Mouse (Mus musculus) kidney, embryonic 16.5 days (tissue): Measurements from ENCODE around the gene Tango6. TPM values are rescaled to one million over a fixed set of nuclear protein-coding genes. Genes with fewer than 3 reads are reported as not detected.

Experiments
- ATAC-seq: fragments of 200-750 bp; cut with Nextera tagmentation; 2 replicates; pipeline ENCODE4 v1.8.0; 2017; ENCODE audit warnings: moderate TSS enrichment; ENCODE audit not compliant: low FRiP score, low TSS enrichment
- H3K27ac ChIP-seq: fragments of 300-500 bp; sonication (generic); 2 replicates; pipeline ENCODE4 v1.5.1; 2014; ENCODE audit warnings: low read length
- H3K27me3 ChIP-seq: fragments of 300-500 bp; sonication (generic); 2 replicates; pipeline ENCODE4 v1.6.1; 2014; ENCODE audit warnings: low read length, control low read depth, mixed read lengths; ENCODE audit not compliant: insufficient read depth
- H3K36me3 ChIP-seq: fragments of 300-500 bp; sonication (generic); 2 replicates; pipeline ENCODE4 v1.6.1; 2014; ENCODE audit warnings: low read length, control low read depth, mixed read lengths; ENCODE audit not compliant: insufficient read depth
- H3K4me1 ChIP-seq: fragments of 300-500 bp; sonication (generic); 2 replicates; pipeline ENCODE4 v1.6.1; 2014; ENCODE audit warnings: low read length, control low read depth, mixed read lengths; ENCODE audit not compliant: insufficient read depth
- H3K4me2 ChIP-seq: fragments of 300-500 bp; sonication (generic); replicated peaks from 2 replicates; pipeline ENCODE4 v1.6.1; 2014; ENCODE audit warnings: low read depth, low read length
- H3K4me3 ChIP-seq: fragments of 300-500 bp; sonication (generic); 2 replicates; pipeline ENCODE4 v1.5.1; 2014; ENCODE audit warnings: mild to moderate bottlenecking, low read length
- H3K9ac ChIP-seq: fragments of 300-500 bp; sonication (generic); replicated peaks from 2 replicates; pipeline ENCODE4 v1.6.1; 2014; ENCODE audit warnings: low read length
- H3K9me3 ChIP-seq: fragments of 300-500 bp; sonication (generic); 2 replicates; pipeline ENCODE4 v1.6.1; 2016; ENCODE audit warnings: low read length, control low read depth
- WGBS: fragments of 180-500 bp; shearing (Covaris S2); extraction: QIAGEN DNeasy Blood & Tissue Kit; methylation state at CpG from one replicate; pipeline ENCODE4 v1.1.7; 2014; 5-methylcytosine and 5-hydroxymethylcytosine counted together
- polyA plus RNA-seq: library from polyadenylated mRNA; unstranded; fragments of >200 nt; fragmentation: Nextera tagmentation; extraction: Ambion mirVana; gene quantifications from 2 replicates; pipeline ENCODE4 v1.2.1, GENCODE M21; 2015

The Tango6 gene
- polyA plus RNA-seq, 1 experiment from 2014 or later = 13.3 TPM

GRCm38 (mm10) chr8:106765570-106765969 lies 82.7 kb downstream of the Tango6 start:
- 82% methylated on average over 2 of the region's 2 CpGs for WGBS
- Histone ChIP-seq H3K4me3 (no peak overlapping the region), H3K4me2 (no peak overlapping the region), H3K4me1 (peaks cover 4% of the 10 kb centered on the region; the same call in 1 of the 2 replicates), H3K27ac (peak overlapping the region; percentile 20; the same call in 1 of the 2 replicates), H3K9me3 (no peaks in the 10 kb centered on the region), H3K27me3 (no peaks in the 10 kb centered on the region), H3K9ac (no peak overlapping the region), H3K36me3 (no peaks in the 10 kb centered on the region)
- no peak for ATAC-seq

GRCm38 (mm10) chr8:106766736-106767135 lies 83.9 kb downstream of the Tango6 start:
- 85% methylated on average over 5 of the region's 5 CpGs for WGBS
- Histone ChIP-seq H3K4me2 (no peak overlapping the region), H3K27ac (no peak overlapping the region), H3K27me3 (no peaks in the 10 kb centered on the region), H3K9ac (no peak overlapping the region), H3K4me3 (no peak overlapping the region), H3K9me3 (no peaks in the 10 kb centered on the region), H3K36me3 (no peaks in the 10 kb centered on the region), H3K4me1 (peaks cover 4% of the 10 kb centered on the region; the same call in 1 of the 2 replicates)
- no peak for ATAC-seq

- Histone ChIP-seq H3K4me1 (peaks cover 3% of the 10 kb centered on the region; the same call in 1 of the 2 replicates), H3K4me3 (no peak overlapping the region), H3K27me3 (no peaks in the 10 kb centered on the region), H3K27ac (peak overlapping the region; percentile 18; the same call in 1 of the 2 replicates), H3K4me2 (no peak overlapping the region), H3K9me3 (no peaks in the 10 kb centered on the region), H3K9ac (no peak overlapping the region), H3K36me3 (no peaks in the 10 kb centered on the region)
- WGBS = 69% methylated on average over 13 of the region's 13 CpGs
- ATAC-seq = no peak
Measured at GRCm38 (mm10) chr8:106769147-106769805, 86.4 kb downstream of the Tango6 start.

GRCm38 (mm10) chr8:106770596-106771179 lies 87.8 kb downstream of the Tango6 start:
- Histone ChIP-seq H3K4me3 (no peak overlapping the region), H3K9me3 (no peaks in the 10 kb centered on the region), H3K4me1 (0 out of 2 replicates have a peak, but pooled peaks cover 3% of the 10 kb centered on the region), H3K9ac (no peak overlapping the region), H3K36me3 (no peaks in the 10 kb centered on the region), H3K4me2 (no peak overlapping the region), H3K27ac (no peak overlapping the region), H3K27me3 (no peaks in the 10 kb centered on the region)
- ATAC-seq = no peak
- 93% methylated on average over 9 of the region's 9 CpGs for WGBS

GRCm38 (mm10) chr8:106772094-106772493 lies 89.2 kb downstream of the Tango6 start:
- 69% methylated on average over 6 of the region's 6 CpGs for WGBS
- Histone ChIP-seq H3K4me3 (no peak overlapping the region), H3K4me1 (0 out of 2 replicates have a peak, but pooled peaks cover 3% of the 10 kb centered on the region)

GRCm38 (mm10) chr8:106772501-106772900 lies 89.6 kb downstream of the Tango6 start:
- no peaks in the 10 kb centered on the region for H3K27me3 ChIP-seq
- H3K9ac ChIP-seq = no peak overlapping the region
- no peaks in the 10 kb centered on the region for H3K36me3 ChIP-seq
- no peak overlapping the region for H3K27ac ChIP-seq
- H3K4me3 ChIP-seq = no peak overlapping the region
- WGBS = 73% methylated on average over 3 of the region's 3 CpGs
- H3K4me2 ChIP-seq = no peak overlapping the region
- no peaks in the 10 kb centered on the region for H3K9me3 ChIP-seq
- H3K4me1 ChIP-seq = 0 out of 2 replicates have a peak, but pooled peaks cover 3% of the 10 kb centered on the region
- no peak for ATAC-seq

More at GRCm38 (mm10) chr8:106772094-106772493, 89.2 kb downstream of the Tango6 start:
- H3K9ac ChIP-seq = no peak overlapping the region
- no peak for ATAC-seq
- no peaks in the 10 kb centered on the region for H3K36me3 ChIP-seq
- H3K9me3 ChIP-seq = no peaks in the 10 kb centered on the region
- no peaks in the 10 kb centered on the region for H3K27me3 ChIP-seq
- no peak overlapping the region for H3K27ac ChIP-seq
- H3K4me2 ChIP-seq = no peak overlapping the region

- no peak for ATAC-seq
- WGBS = 76% methylated on average over 8 of the region's 8 CpGs
- Histone ChIP-seq H3K4me2 (no peak overlapping the region), H3K4me3 (no peak overlapping the region), H3K9me3 (no peaks in the 10 kb centered on the region), H3K27me3 (no peaks in the 10 kb centered on the region), H3K4me1 (0 out of 2 replicates have a peak, but pooled peaks cover 3% of the 10 kb centered on the region), H3K36me3 (no peaks in the 10 kb centered on the region), H3K27ac (no peak overlapping the region), H3K9ac (no peak overlapping the region)
Measured at GRCm38 (mm10) chr8:106774567-106775320, 91.9 kb downstream of the Tango6 start.

GRCm38 (mm10) chr8:106789623-106790022 lies 106.8 kb downstream of the Tango6 start:
- H3K4me1 ChIP-seq = 0 out of 2 replicates have a peak, but pooled peaks cover 3% of the 10 kb centered on the region
- no peak overlapping the region for H3K4me3 ChIP-seq
- ATAC-seq = no peak
- WGBS = 59% methylated on average over 4 of the region's 4 CpGs
- no peak overlapping the region for H3K4me2 ChIP-seq
- no peak overlapping the region for H3K9ac ChIP-seq
- no peaks in the 10 kb centered on the region for H3K36me3 ChIP-seq
- no peaks in the 10 kb centered on the region for H3K9me3 ChIP-seq
- H3K27ac ChIP-seq = 0 out of 2 replicates have a peak overlapping the region, but pooled peaks have one; percentile 7
- no peaks in the 10 kb centered on the region for H3K27me3 ChIP-seq

- Histone ChIP-seq H3K4me2 (no peak overlapping the region), H3K4me3 (no peak overlapping the region), H3K27me3 (no peaks in the 10 kb centered on the region), H3K9me3 (no peaks in the 10 kb centered on the region), H3K27ac (no peak overlapping the region), H3K36me3 (no peaks in the 10 kb centered on the region), H3K4me1 (peaks cover 17% of the 10 kb centered on the region), H3K9ac (no peak overlapping the region)
- 82% methylated on average over 2 of the region's 2 CpGs for WGBS
- no peak for ATAC-seq
Measured at GRCm38 (mm10) chr8:106794820-106795219, 112.0 kb downstream of the Tango6 start.
